Mouse (Mus musculus) G1E-ER4 (cell line): Measurements from ENCODE around the gene Pet2. TPM values are rescaled to one million over a fixed set of nuclear protein-coding genes. Genes with fewer than 3 reads are reported as not detected.

Experiments used
- GATA1 ChIP-seq: IDR thresholded peaks from one replicate; pipeline ENCODE4 v1.8.0; 2012; ENCODE audit warnings: low read length, inconsistent platforms
- polyA plus RNA-seq: library from polyadenylated mRNA; stranded (reverse); fragments of >175 nt; gene quantifications from 2 replicates; pipeline ENCODE4 v1.2.3, GENCODE M21; 2012

The Pet2 gene
- not detected in 2 replicates for polyA plus RNA-seq

DNA sequence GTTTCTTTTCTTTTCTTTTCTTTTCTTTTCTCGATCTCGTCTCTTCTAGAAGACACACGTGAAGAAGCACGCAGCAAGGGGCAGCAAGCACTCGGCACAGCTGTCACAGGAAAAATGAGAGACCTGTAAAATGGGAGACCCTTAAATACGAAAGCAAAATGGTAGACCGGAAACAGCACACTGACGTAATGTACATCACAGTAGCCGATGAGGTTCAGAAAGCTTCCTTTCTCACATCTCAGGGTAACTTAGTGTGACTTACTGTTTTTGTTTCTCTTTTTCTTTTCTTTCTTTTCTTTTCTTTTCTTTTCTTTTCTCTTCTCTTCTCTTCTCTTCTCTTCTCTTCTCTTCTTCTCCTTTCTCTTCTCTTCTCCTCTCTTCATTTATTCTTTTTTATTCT, at the start of gene Pet2:
TSS of gene Pet2 (minus strand) at position 101 of the 400 bp plus-strand sequence.
- no peak for TF ChIP-seq GATA1
